ENCODE assay signal across 8 mouse cellular contexts in genomic region chr14:25694569-25694897, GRCm38 (mm10). TPM values are rescaled to one million over a fixed set of nuclear protein-coding genes. Genes with fewer than 3 reads are reported as not detected.
A peak's percentile ranks its signal among the peaks of the same experiment; 100 is the strongest.
DNase-seq lines count a peak whose midpoint lies in the region; ATAC-seq lines count a peak whose summit lies in the region.

No protein-coding gene starts in this region.

- H3K27me3 ChIP-seq in forebrain, embryonic 11.5 days (ENCODE audit: control insufficient read depth, insufficient read depth, low read length) = no peaks in the 10 kb centered on the region
- H3K27me3 ChIP-seq in kidney, embryonic 14.5 days (ENCODE audit: control insufficient read depth, insufficient read depth, low read length) = no peaks in the 10 kb centered on the region

- peak; percentile 47; the same call in 1 of the 2 replicates for ATAC-seq in forebrain, embryonic 11.5 days (replicated peaks; ENCODE audit: low FRiP score)
- peak; percentile 58; the same call in 1 of the 2 replicates for ATAC-seq in kidney, embryonic 14.5 days (ENCODE audit: low FRiP score, low TSS enrichment)
- no peak for ATAC-seq in activated CD4-positive, CD25-positive, alpha-beta regulatory T cell, adult 4 months

- no peaks in the 10 kb centered on the region for H3K9me3 ChIP-seq in forebrain, embryonic 11.5 days (ENCODE audit: control insufficient read depth, low read length)
- H3K9me3 ChIP-seq in kidney, embryonic 14.5 days (ENCODE audit: control insufficient read depth, low read length) = no peaks in the 10 kb centered on the region

- peak overlapping the region; percentile 97 for H3K4me2 ChIP-seq in forebrain, embryonic 11.5 days (ENCODE audit: low read depth, low read length, severe bottlenecking)
- H3K4me2 ChIP-seq in kidney, embryonic 14.5 days (replicated peaks; ENCODE audit: low read depth, low read length) = peak overlapping the region; percentile 81

- peak overlapping the region; percentile 79 for H3K9ac ChIP-seq in forebrain, embryonic 11.5 days (ENCODE audit: low read length)
- H3K9ac ChIP-seq in kidney, embryonic 14.5 days (ENCODE audit: low read depth, low read length) = peak overlapping the region; percentile 86

- peaks cover 5% of the 10 kb centered on the region for H3K4me1 ChIP-seq in forebrain, embryonic 11.5 days (replicated peaks; ENCODE audit: control insufficient read depth, insufficient read depth, low read length)
- peaks cover 8% of the 10 kb centered on the region for H3K4me1 ChIP-seq in kidney, embryonic 14.5 days (ENCODE audit: control insufficient read depth, insufficient read depth, low read length)

- peak overlapping the region; percentile 88 for H3K4me3 ChIP-seq in forebrain, embryonic 11.5 days (ENCODE audit: low read depth, low read length)
- H3K4me3 ChIP-seq in kidney, embryonic 14.5 days (ENCODE audit: low read length) = peak overlapping the region; percentile 90

- peak; percentile 20 for DNase-seq in thymus, postnatal 0 days (ENCODE audit: low spot score)
- no peak for DNase-seq in thymus, postnatal 10 days (ENCODE audit: low spot score in 2 of 2)
- DNase-seq in forebrain, embryonic 11.5 days (ENCODE audit: low spot score) = no peak
- DNase-seq in lung, postnatal 4 days = peak; percentile 25 to 51
- no peak for DNase-seq in frontal cortex, postnatal 10 days (ENCODE audit: low spot score in 2 of 2)
- no peak for DNase-seq in ovary, postnatal 14 days (ENCODE audit: low spot score)

- 3% methylated on average over 10 of the region's 10 CpGs for WGBS in forebrain, embryonic 11.5 days
- 1% methylated on average over 10 of the region's 10 CpGs for WGBS in kidney, embryonic 14.5 days

- no peaks in the 10 kb centered on the region; the same call in 1 of the 2 replicates for H3K36me3 ChIP-seq in forebrain, embryonic 11.5 days (ENCODE audit: control insufficient read depth, insufficient read depth, low read length)
- H3K36me3 ChIP-seq in kidney, embryonic 14.5 days (ENCODE audit: control insufficient read depth, insufficient read depth, low read length) = peaks cover 32% of the 10 kb centered on the region

- H3K27ac ChIP-seq in forebrain, embryonic 11.5 days (ENCODE audit: low read depth, low read length) = no peak overlapping the region
- peak overlapping the region; percentile 17; the same call in 1 of the 2 replicates for H3K27ac ChIP-seq in kidney, embryonic 14.5 days (ENCODE audit: low read depth, low read length)

RNA-seq across cellular contexts. Expression of gene Ppif, which starts 0.6 kb away (rescaled TPM):
- 30.4 and 37.2 TPM in 2 replicates for polyA plus RNA-seq in thymus, postnatal 0 days (2015; fragmentation: Nextera tagmentation; extraction: Ambion mirVana)
- 34.8 and 38.4 TPM in 2 replicates for polyA plus RNA-seq in forebrain, embryonic 11.5 days (2014; fragmentation: Nextera tagmentation; extraction: Ambion mirVana)
- polyA plus RNA-seq in kidney, embryonic 14.5 days (2014; fragmentation: Nextera tagmentation; extraction: Ambion mirVana) = 44.4 and 46.6 TPM in 2 replicates
- 10 to 100 TPM; 23.8 to 28.5 TPM for polyA plus RNA-seq in activated CD4-positive, CD25-positive, alpha-beta regulatory T cell, adult 4 months (2017; shearing (Covaris generic))

Comparison
In these comparisons a context has a peak if more than half of its experiments do, and no peak if none do; other contexts are left out.
1. DNase-seq: peak in thymus, postnatal 0 days (single experiment) and lung, postnatal 4 days (2 of 2); none in thymus, postnatal 10 days (0 of 2), forebrain, embryonic 11.5 days (single experiment), frontal cortex, postnatal 10 days (0 of 2) and ovary, postnatal 14 days (single experiment).